Mouse (Mus musculus): ENCODE data around the gene Gm3029. TPM values are rescaled to one million over a fixed set of nuclear protein-coding genes. Genes with fewer than 3 reads are reported as not detected.
"Not testable (repeated sequence)": the region's sequence is repeated elsewhere in the genome, so short reads cannot be mapped to it uniquely, and the experiment has no call there.

The Gm3029 gene
- polyA plus RNA-seq (2021), result not detected

- POLR2A ChIA-PET; CTCF ChIA-PET; ATAC-seq; in situ Hi-C loops (cut with MboI; ENCODE audit: low pct_unique_long_range_greater_than_20kb); H3K27me3 ChIP-seq; DNase-seq (ENCODE audit: low read depth, low spot score): not testable (repeated sequence)
Measured at GRCm38 (mm10) chr14:3931456-3931855, at the start of gene Gm3029. Gene Gm3029 (plus strand): TSS chr14:3931756.

- in situ Hi-C loops (cut with MboI; ENCODE audit: low pct_unique_long_range_greater_than_20kb); POLR2A ChIA-PET; H3K27me3 ChIP-seq; ATAC-seq; DNase-seq (ENCODE audit: low read depth, low spot score); CTCF ChIA-PET: not testable (repeated sequence)
Measured at GRCm38 (mm10) chr14:3883872-3884271, 47.7 kb upstream of the Gm3029 start, which contains the start of gene Gm2916. Gene Gm2916 (plus strand): TSS chr14:3884172.

GRCm38 (mm10) chr14:3963247-3963646 lies 31.7 kb downstream of the Gm3029 start, which contains the start of gene Gm3095:
Gene Gm3095 (plus strand): TSS chr14:3963547.
- H3K27me3 ChIP-seq; DNase-seq (ENCODE audit: low read depth, low spot score); ATAC-seq; in situ Hi-C loops (cut with MboI; ENCODE audit: low pct_unique_long_range_greater_than_20kb); POLR2A ChIA-PET; CTCF ChIA-PET: not testable (repeated sequence)

Other genes starting within 250 kb of the Gm3029 start
- not detected for gene Gm3043, start 243.0 kb upstream of the Gm3029 start, polyA plus RNA-seq (2021)
- gene Gm3002, start 121.7 kb upstream of the Gm3029 start, polyA plus RNA-seq (2021), result not detected
- gene Gm3033, start 85.5 kb upstream of the Gm3029 start, polyA plus RNA-seq (2021), result not detected
- not detected for gene Gm2916, start 47.6 kb upstream of the Gm3029 start, polyA plus RNA-seq (2021)
- gene Gm3095, start 31.8 kb downstream of the Gm3029 start, polyA plus RNA-seq (2021), result not detected
- gene Gm3099, start 66.6 kb downstream of the Gm3029 start, polyA plus RNA-seq (2021), result not detected
- not detected for gene Gm5796, start 92.2 kb downstream of the Gm3029 start, polyA plus RNA-seq (2021)
- gene Gm3115, start 152.4 kb downstream of the Gm3029 start, polyA plus RNA-seq (2021), result not detected
- gene Gm8108, start 178.8 kb downstream of the Gm3029 start, polyA plus RNA-seq (2021), result not detected
- gene Gm3127, start 233.3 kb downstream of the Gm3029 start, polyA plus RNA-seq (2021), result not detected